9 mouse cellular contexts compared by ENCODE assay signal in genomic region chr2:92012768-92013445, GRCm38 (mm10). TPM values are rescaled to one million over a fixed set of nuclear protein-coding genes. Genes with fewer than 3 reads are reported as not detected.
A peak's percentile ranks its signal among the peaks of the same experiment; 100 is the strongest.
DNase-seq lines count a peak whose midpoint lies in the region; ATAC-seq lines count a peak whose summit lies in the region.
"Had no signal": no experiment of that assay in that cellular context is flagged by ENCODE, and none has a peak within 500 bp of the region (broad histone marks: within the 10 kb centered on the region; RNA-seq: fewer than 3 reads in every experiment).

No protein-coding gene starts in this region.

- no peaks in the 10 kb centered on the region for H3K9me3 ChIP-seq in liver, embryonic 12.5 days (replicated peaks)
- H3K9me3 ChIP-seq in embryonic facial prominence, embryonic 15.5 days (replicated peaks): no peaks in the 10 kb centered on the region

- no peak overlapping the region for H3K27ac ChIP-seq in liver, embryonic 12.5 days
- H3K27ac ChIP-seq in embryonic facial prominence, embryonic 15.5 days (replicated peaks): peak overlapping the region; percentile 90
- H3K27ac ChIP-seq: liver, embryonic 14.5 days had no signal

- peak; percentile 49 for DNase-seq in liver
- peak; percentile 68 for DNase-seq in kidney, adult 18-20 months
- peak; percentile 74 for DNase-seq in mesoderm, embryonic 11.5 days (ENCODE audit: low read depth, low spot score)
- DNase-seq in thymus, postnatal 10 days (ENCODE audit: low spot score in 2 of 2): no peak
- no peak for DNase-seq in c-Kit-positive CD71-positive TER-119-positive erythroid progenitor cells, embryonic 14.5 days (ENCODE audit: low spot score)

- WGBS in liver, embryonic 12.5 days (ENCODE audit: insufficient replicate concordance): 42% methylated on average over 8 of the region's 8 CpGs
- WGBS in embryonic facial prominence, embryonic 15.5 days: 18% methylated on average over 8 of the region's 8 CpGs

- peaks cover 40% of the 10 kb centered on the region; the same call in 1 of the 2 replicates for H3K27me3 ChIP-seq in liver, embryonic 12.5 days (replicated peaks)
- H3K27me3 ChIP-seq in embryonic facial prominence, embryonic 15.5 days: no peaks in the 10 kb centered on the region

- no peak overlapping the region for H3K9ac ChIP-seq in liver, embryonic 12.5 days
- no peak overlapping the region for H3K9ac ChIP-seq in embryonic facial prominence, embryonic 15.5 days
- H3K9ac ChIP-seq: liver, embryonic 14.5 days had no signal

- no peaks in the 10 kb centered on the region for H3K36me3 ChIP-seq in liver, embryonic 12.5 days
- no peaks in the 10 kb centered on the region for H3K36me3 ChIP-seq in embryonic facial prominence, embryonic 15.5 days

- H3K4me2 ChIP-seq in liver, embryonic 12.5 days: no peak overlapping the region
- peak overlapping the region; percentile 30 for H3K4me2 ChIP-seq in embryonic facial prominence, embryonic 15.5 days (replicated peaks)

- H3K4me3 ChIP-seq in liver, embryonic 12.5 days: no peak overlapping the region
- no peak overlapping the region; the same call in 1 of the 2 replicates for H3K4me3 ChIP-seq in embryonic facial prominence, embryonic 15.5 days (replicated peaks)

- peaks cover 31% of the 10 kb centered on the region for H3K4me1 ChIP-seq in liver, embryonic 12.5 days
- H3K4me1 ChIP-seq in embryonic facial prominence, embryonic 15.5 days: peaks cover 71% of the 10 kb centered on the region

- ATAC-seq in liver, embryonic 12.5 days: no peak
- ATAC-seq in embryonic facial prominence, embryonic 15.5 days (ENCODE audit: insufficient number of reproducible peaks, low FRiP score, low TSS enrichment, low read depth): peak; percentile 80
- ATAC-seq in activated CD4-positive, CD25-positive, alpha-beta regulatory T cell, adult 4 months: no peak

RNA-seq across cellular contexts. Expression of gene Creb3l1, which starts 11.4 kb away (rescaled TPM):
- 1.9 and 2.3 TPM in 2 replicates for polyA plus RNA-seq in liver, embryonic 12.5 days (2016; fragmentation: Nextera tagmentation; extraction: Ambion mirVana)
- 36.8 and 44.3 TPM in 2 replicates for polyA plus RNA-seq in embryonic facial prominence, embryonic 15.5 days (2015; fragmentation: Nextera tagmentation; extraction: Ambion mirVana)
- polyA plus RNA-seq in activated CD4-positive, CD25-positive, alpha-beta regulatory T cell, adult 4 months (2017; shearing (Covaris generic)): 1 to 10 TPM in 1 of 2 experiments, under 1 TPM in 1; 0.59 to 1.1 TPM

RNA-seq across cellular contexts. Expression of gene Dgkz, which starts 37.2 kb away (rescaled TPM):
- 46.9 and 48.8 TPM in 2 replicates for polyA plus RNA-seq in liver, embryonic 12.5 days (2016; fragmentation: Nextera tagmentation; extraction: Ambion mirVana)
- 36.3 and 39.9 TPM in 2 replicates for polyA plus RNA-seq in embryonic facial prominence, embryonic 15.5 days (2015; fragmentation: Nextera tagmentation; extraction: Ambion mirVana)
- 100 to 1,000 TPM in 1 of 2 experiments, 10 to 100 TPM in 1; 98.3 to 132 TPM for polyA plus RNA-seq in activated CD4-positive, CD25-positive, alpha-beta regulatory T cell, adult 4 months (2017; shearing (Covaris generic))

Comparison
In these comparisons a context has a peak if more than half of its experiments do, and no peak if none do; other contexts are left out.
1. DNase-seq: peak in liver (single experiment), kidney, adult 18-20 months (single experiment) and mesoderm, embryonic 11.5 days (single experiment); none in thymus, postnatal 10 days (0 of 2) and c-Kit-positive CD71-positive TER-119-positive erythroid progenitor cells, embryonic 14.5 days (single experiment).
2. RNA of gene Creb3l1, which starts 11.4 kb away (polyA plus RNA-seq): 36.8 to 44.3 TPM in embryonic facial prominence, embryonic 15.5 days; 1.9 to 2.3 TPM in liver, embryonic 12.5 days and 0.59 to 1.1 TPM in activated CD4-positive, CD25-positive, alpha-beta regulatory T cell, adult 4 months; every median in the first group is over 10 times any median in the second.